20 mouse cellular contexts compared by ENCODE assay signal in genomic region chr19:53699671-53700070, GRCm38 (mm10). TPM values are rescaled to one million over a fixed set of nuclear protein-coding genes. Genes with fewer than 3 reads are reported as not detected.
DNase-seq lines count a peak whose midpoint lies in the region; ATAC-seq and TF ChIP-seq lines count a peak whose summit lies in the region.
"Had no signal": no experiment of that assay in that cellular context is flagged by ENCODE, and none has a peak within 500 bp of the region (broad histone marks: within the 10 kb centered on the region; RNA-seq: fewer than 3 reads in every experiment).

No protein-coding gene starts in this region.

- H3K27ac ChIP-seq in gastrocnemius, adult 2 months, result peak overlapping the region; percentile 16; the same call in 1 of the 2 replicates
- H3K27ac ChIP-seq in heart, embryonic 16.5 days (ENCODE audit: low read length), result peak overlapping the region; percentile 92
- no peak overlapping the region for H3K27ac ChIP-seq in limb, embryonic 11.5 days (replicated peaks; ENCODE audit: low read depth, low read length)
- H3K27ac ChIP-seq: hindbrain, postnatal 0 days; midbrain, embryonic 12.5 days had no signal

- intact Hi-C loops in gastrocnemius, adult 2 months (cut with DNase I), result loop anchor here (5.0 kb wide), 1 partner anchor 52 kb away; no protein-coding TSS in a partner anchor
- intact Hi-C loops in heart, postnatal 14 days (cut with DNase I), result no loop called here

- no peak overlapping the region for H3K4me3 ChIP-seq in gastrocnemius, adult 2 months
- no peak overlapping the region for H3K4me3 ChIP-seq in heart, embryonic 16.5 days (ENCODE audit: low read length)
- no peak overlapping the region for H3K4me3 ChIP-seq in limb, embryonic 11.5 days (ENCODE audit: low read depth, low read length)
- H3K4me3 ChIP-seq: midbrain, embryonic 12.5 days had no signal

- H3K4me1 ChIP-seq in heart, embryonic 16.5 days (ENCODE audit: control insufficient read depth, insufficient read depth, low read length), result peaks cover 46% of the 10 kb centered on the region
- H3K4me1 ChIP-seq in limb, embryonic 11.5 days (ENCODE audit: control insufficient read depth, insufficient read depth, low read length), result peaks cover 10% of the 10 kb centered on the region; the same call in 1 of the 2 replicates

- no peak for DNase-seq in gastrocnemius, adult 2 months
- no peak for DNase-seq in gastrocnemius, adult 18-20 months (ENCODE audit: low spot score)
- no peak for DNase-seq in heart, postnatal 14 days
- peak; percentile 20 for DNase-seq in NIH3T3 (ENCODE audit: low read depth)
- DNase-seq in limb, embryonic 11.5 days (ENCODE audit: low spot score), result peak; percentile 58
- no peak for DNase-seq in frontal cortex, postnatal 10 days (ENCODE audit: low spot score in 2 of 2)
- no peak for DNase-seq in right cerebral cortex, postnatal 4 days
- DNase-seq: adrenal gland, postnatal 10 days; cerebellum, adult 18-20 months; gastrocnemius, postnatal 36 days; kidney, adult 18-20 months; kidney, postnatal 14 days; liver; lung, adult 18-20 months; lung, postnatal 36 days; spleen, adult 18-20 months; thymus, adult 18-20 months had no signal

- H3K36me3 ChIP-seq in heart, embryonic 16.5 days (ENCODE audit: control insufficient read depth, insufficient read depth), result no peaks in the 10 kb centered on the region
- H3K36me3 ChIP-seq in limb, embryonic 11.5 days (ENCODE audit: control insufficient read depth, insufficient read depth, low read length), result no peaks in the 10 kb centered on the region
- H3K36me3 ChIP-seq: midbrain, embryonic 12.5 days had no signal

- no peak for TF ChIP-seq CTCF in gastrocnemius, adult 2 months (IDR thresholded peaks at IDR 0.05)

- peak overlapping the region; percentile 5; the same call in 1 of the 2 replicates for H3K4me2 ChIP-seq in heart, embryonic 16.5 days (ENCODE audit: low read depth, low read length)
- peak overlapping the region; percentile 7; the same call in 1 of the 2 replicates for H3K4me2 ChIP-seq in limb, embryonic 11.5 days (ENCODE audit: low read depth, severe bottlenecking)
- H3K4me2 ChIP-seq: midbrain, embryonic 12.5 days had no signal

- H3K9me3 ChIP-seq in heart, embryonic 16.5 days (replicated peaks; ENCODE audit: control insufficient read depth, low read length), result no peaks in the 10 kb centered on the region
- H3K9me3 ChIP-seq in limb, embryonic 11.5 days (ENCODE audit: control insufficient read depth, low read length), result no peaks in the 10 kb centered on the region
- H3K9me3 ChIP-seq: midbrain, embryonic 12.5 days had no signal

- no peaks in the 10 kb centered on the region for H3K27me3 ChIP-seq in heart, embryonic 16.5 days (ENCODE audit: control insufficient read depth, insufficient read depth, low read length)
- H3K27me3 ChIP-seq in limb, embryonic 11.5 days (ENCODE audit: control insufficient read depth, insufficient read depth, low read length), result no peaks in the 10 kb centered on the region
- H3K27me3 ChIP-seq: midbrain, embryonic 12.5 days had no signal

- H3K9ac ChIP-seq in heart, embryonic 16.5 days (ENCODE audit: low read length), result peak overlapping the region; percentile 45
- no peak overlapping the region for H3K9ac ChIP-seq in limb, embryonic 11.5 days (ENCODE audit: low read length)
- H3K9ac ChIP-seq: midbrain, embryonic 12.5 days had no signal

- ATAC-seq in heart, embryonic 16.5 days (replicated peaks; ENCODE audit: extremely low read depth, insufficient read depth, low FRiP score), result no peak
- no peak; the same call in 1 of the 2 replicates for ATAC-seq in limb, embryonic 11.5 days (ENCODE audit: insufficient number of reproducible peaks, low FRiP score, low TSS enrichment, low read depth)
- ATAC-seq: hindbrain, postnatal 0 days had no signal

- WGBS in heart, embryonic 16.5 days, result 22% methylated on average over 7 of the region's 7 CpGs
- 12% methylated on average over 7 of the region's 7 CpGs for WGBS in limb, embryonic 11.5 days

RNA-seq across cellular contexts. Expression of gene Rbm20, which starts 22.6 kb away (rescaled TPM):
- total RNA-seq in gastrocnemius, adult 2 months (2021), result 10 to 100 TPM; 72.6 to 73.2 TPM
- total RNA-seq in gastrocnemius, adult 18-20 months (2021), result 10 to 100 TPM; 75.3 to 75.4 TPM
- 48.1 and 50.7 TPM in 2 replicates for polyA plus RNA-seq in heart, embryonic 16.5 days (2015; fragmentation: Nextera tagmentation; extraction: Ambion mirVana)
- 100 to 1,000 TPM; 224 to 225 TPM for total RNA-seq in heart, postnatal 14 days (2021)
- polyA plus RNA-seq in limb, embryonic 11.5 days (2014; fragmentation: Nextera tagmentation; extraction: Ambion mirVana), result 2.4 and 2.7 TPM in 2 replicates

Comparison
In these comparisons a context has a peak if more than half of its experiments do, and no peak if none do; other contexts are left out.
1. DNase-seq: peak in NIH3T3 (single experiment) and limb, embryonic 11.5 days (single experiment); none in gastrocnemius, adult 2 months (single experiment), gastrocnemius, adult 18-20 months (single experiment), heart, postnatal 14 days (0 of 2), frontal cortex, postnatal 10 days (0 of 2) and right cerebral cortex, postnatal 4 days (single experiment).